9 mouse cellular contexts compared by ENCODE assay signal in the genomic region with DNA sequence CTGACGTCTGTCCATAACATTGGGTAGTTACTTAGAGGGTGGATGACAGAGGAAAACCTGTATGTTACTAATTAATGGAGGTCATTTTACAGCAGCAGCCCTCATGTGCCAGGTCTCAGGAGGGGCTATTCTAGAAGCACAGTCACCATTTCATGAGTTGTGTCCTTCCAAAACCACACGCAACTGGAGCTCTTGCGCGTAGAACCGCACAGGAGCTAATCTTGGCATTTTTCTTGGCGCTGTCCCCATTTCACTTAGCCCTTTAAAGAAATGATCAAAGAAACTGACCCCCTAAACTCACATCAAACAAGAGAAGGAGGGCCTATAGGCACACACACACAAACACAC. TPM values are rescaled to one million over a fixed set of nuclear protein-coding genes. Genes with fewer than 3 reads are reported as not detected.
A peak's percentile ranks its signal among the peaks of the same experiment; 100 is the strongest.
DNase-seq lines count a peak whose midpoint lies in the region; ATAC-seq lines count a peak whose summit lies in the region.
"Had no signal": no experiment of that assay in that cellular context is flagged by ENCODE, and none has a peak within 500 bp of the region (broad histone marks: within the 10 kb centered on the region; RNA-seq: fewer than 3 reads in every experiment).

No protein-coding gene starts in this region.

- H3K9ac ChIP-seq in limb, embryonic 12.5 days (replicated peaks): no peak overlapping the region
- H3K9ac ChIP-seq in hindbrain, embryonic 14.5 days: peak overlapping the region; percentile 78; the same call in 1 of the 2 replicates
- peak overlapping the region; percentile 68; the same call in 1 of the 2 replicates for H3K9ac ChIP-seq in neural tube, embryonic 15.5 days (replicated peaks)
- H3K9ac ChIP-seq: liver, embryonic 14.5 days had no signal

- no peaks in the 10 kb centered on the region for H3K36me3 ChIP-seq in limb, embryonic 12.5 days
- H3K36me3 ChIP-seq in limb, embryonic 10.5 days: no peaks in the 10 kb centered on the region
- H3K36me3 ChIP-seq in embryonic facial prominence, embryonic 10.5 days (replicated peaks): no peaks in the 10 kb centered on the region
- H3K36me3 ChIP-seq in hindbrain, embryonic 14.5 days (replicated peaks; ENCODE audit: control insufficient read depth, insufficient read depth): no peaks in the 10 kb centered on the region
- H3K36me3 ChIP-seq in neural tube, embryonic 15.5 days: no peaks in the 10 kb centered on the region

- H3K4me3 ChIP-seq in limb, embryonic 12.5 days (replicated peaks): peak overlapping the region; percentile 55
- H3K4me3 ChIP-seq in limb, embryonic 10.5 days: no peak overlapping the region
- peak overlapping the region; percentile 68; the same call in 1 of the 2 replicates for H3K4me3 ChIP-seq in embryonic facial prominence, embryonic 10.5 days
- peak overlapping the region; percentile 73 for H3K4me3 ChIP-seq in hindbrain, embryonic 14.5 days (replicated peaks; ENCODE audit: low read length)
- peak overlapping the region; percentile 66 for H3K4me3 ChIP-seq in neural tube, embryonic 15.5 days (replicated peaks)

- H3K9me3 ChIP-seq in limb, embryonic 12.5 days: no peaks in the 10 kb centered on the region
- H3K9me3 ChIP-seq in limb, embryonic 10.5 days (replicated peaks): no peaks in the 10 kb centered on the region
- no peaks in the 10 kb centered on the region for H3K9me3 ChIP-seq in embryonic facial prominence, embryonic 10.5 days
- H3K9me3 ChIP-seq in hindbrain, embryonic 14.5 days (ENCODE audit: control insufficient read depth, low read length): no peaks in the 10 kb centered on the region
- H3K9me3 ChIP-seq in neural tube, embryonic 15.5 days (replicated peaks): no peaks in the 10 kb centered on the region

- peaks cover 28% of the 10 kb centered on the region for H3K27me3 ChIP-seq in limb, embryonic 12.5 days
- H3K27me3 ChIP-seq in limb, embryonic 10.5 days (ENCODE audit: low read depth, poor library complexity, severe bottlenecking): peaks cover 34% of the 10 kb centered on the region
- peaks cover 40% of the 10 kb centered on the region for H3K27me3 ChIP-seq in embryonic facial prominence, embryonic 10.5 days (replicated peaks; ENCODE audit: low read depth, poor library complexity, severe bottlenecking)
- 0 out of 2 replicates have a peak, but pooled peaks cover 4% of the 10 kb centered on the region for H3K27me3 ChIP-seq in hindbrain, embryonic 14.5 days (ENCODE audit: control insufficient read depth, insufficient read depth, low read length)
- no peaks in the 10 kb centered on the region for H3K27me3 ChIP-seq in neural tube, embryonic 15.5 days (replicated peaks)

- ATAC-seq in limb, embryonic 12.5 days (ENCODE audit: insufficient number of reproducible peaks, insufficient read depth, low FRiP score, low TSS enrichment, low read depth): no peak
- ATAC-seq in hindbrain, embryonic 14.5 days (ENCODE audit: low FRiP score): no peak
- ATAC-seq in neural tube, embryonic 15.5 days (ENCODE audit: low FRiP score): no peak
- no peak for ATAC-seq in granulocyte monocyte progenitor cell, adult 5-6 weeks (replicated peaks; ENCODE audit: poor library complexity, severe bottlenecking)

- H3K27ac ChIP-seq in limb, embryonic 12.5 days: no peak overlapping the region
- H3K27ac ChIP-seq in limb, embryonic 10.5 days: no peak overlapping the region
- no peak overlapping the region for H3K27ac ChIP-seq in embryonic facial prominence, embryonic 10.5 days (replicated peaks)
- H3K27ac ChIP-seq in hindbrain, embryonic 14.5 days: no peak overlapping the region; the same call in 1 of the 2 replicates
- no peak overlapping the region for H3K27ac ChIP-seq in neural tube, embryonic 15.5 days (replicated peaks)
- H3K27ac ChIP-seq: liver, embryonic 14.5 days had no signal

- WGBS in limb, embryonic 12.5 days: 53% methylated on average over 6 of the region's 6 CpGs
- 79% methylated on average over 6 of the region's 6 CpGs for WGBS in limb, embryonic 10.5 days
- WGBS in embryonic facial prominence, embryonic 10.5 days: 73% methylated on average over 6 of the region's 6 CpGs
- WGBS in hindbrain, embryonic 14.5 days: 74% methylated on average over 6 of the region's 6 CpGs
- WGBS in neural tube, embryonic 15.5 days: 69% methylated on average over 6 of the region's 6 CpGs

- peak overlapping the region; percentile 82 for H3K4me2 ChIP-seq in limb, embryonic 12.5 days
- peak overlapping the region; percentile 83 for H3K4me2 ChIP-seq in hindbrain, embryonic 14.5 days (replicated peaks)
- peak overlapping the region; percentile 82 for H3K4me2 ChIP-seq in neural tube, embryonic 15.5 days

- no peak for DNase-seq in limb, embryonic 10.5 days (ENCODE audit: low spot score)
- DNase-seq in embryonic facial prominence, embryonic 10.5 days (ENCODE audit: low spot score): no peak
- DNase-seq in hindbrain, embryonic 14.5 days (ENCODE audit: low spot score): no peak
- no peak for DNase-seq in layer of hippocampus, adult 9-10 months (ENCODE audit: low spot score)
- DNase-seq in urinary bladder, postnatal 4 days (ENCODE audit: low spot score in 2 of 2): no peak

- peaks cover 13% of the 10 kb centered on the region; the same call in 1 of the 2 replicates for H3K4me1 ChIP-seq in limb, embryonic 12.5 days (replicated peaks)
- H3K4me1 ChIP-seq in limb, embryonic 10.5 days: peaks cover 16% of the 10 kb centered on the region
- peaks cover 22% of the 10 kb centered on the region for H3K4me1 ChIP-seq in embryonic facial prominence, embryonic 10.5 days
- H3K4me1 ChIP-seq in hindbrain, embryonic 14.5 days (replicated peaks; ENCODE audit: control insufficient read depth, insufficient read depth, low read length): 0 out of 2 replicates have a peak, but pooled peaks cover 4% of the 10 kb centered on the region
- H3K4me1 ChIP-seq in neural tube, embryonic 15.5 days: peaks cover 12% of the 10 kb centered on the region

RNA-seq across cellular contexts. Expression of a gene that starts 1.9 kb away (rescaled TPM):
- 2.7 and 4.3 TPM in 2 replicates for polyA plus RNA-seq in limb, embryonic 12.5 days (2016; fragmentation: Nextera tagmentation; extraction: Ambion mirVana)
- 0.55 and 2.1 TPM in 2 replicates for polyA plus RNA-seq in limb, embryonic 10.5 days (2016; fragmentation: Nextera tagmentation; extraction: Ambion mirVana)
- 0.58 and 0.66 TPM in 2 replicates for polyA plus RNA-seq in embryonic facial prominence, embryonic 10.5 days (2016; fragmentation: Nextera tagmentation; extraction: Ambion mirVana)
- polyA plus RNA-seq in hindbrain, embryonic 14.5 days (2014; fragmentation: Nextera tagmentation; extraction: Ambion mirVana): 25.4 and 28.1 TPM in 2 replicates
- 31.6 and 37.0 TPM in 2 replicates for polyA plus RNA-seq in neural tube, embryonic 15.5 days (2015; fragmentation: Nextera tagmentation; extraction: Ambion mirVana)
- total RNA-seq in granulocyte monocyte progenitor cell, adult 5-6 weeks (2014; fragmentation: Nextera tagmentation): not detected in 2 replicates
- not detected in 2 replicates for total RNA-seq in granulocyte monocyte progenitor cell, adult 5-6 weeks (2017)
- polyA plus RNA-seq: liver, embryonic 14.5 days had no signal
